8 mouse cellular contexts compared by ENCODE assay signal in the genomic region with DNA sequence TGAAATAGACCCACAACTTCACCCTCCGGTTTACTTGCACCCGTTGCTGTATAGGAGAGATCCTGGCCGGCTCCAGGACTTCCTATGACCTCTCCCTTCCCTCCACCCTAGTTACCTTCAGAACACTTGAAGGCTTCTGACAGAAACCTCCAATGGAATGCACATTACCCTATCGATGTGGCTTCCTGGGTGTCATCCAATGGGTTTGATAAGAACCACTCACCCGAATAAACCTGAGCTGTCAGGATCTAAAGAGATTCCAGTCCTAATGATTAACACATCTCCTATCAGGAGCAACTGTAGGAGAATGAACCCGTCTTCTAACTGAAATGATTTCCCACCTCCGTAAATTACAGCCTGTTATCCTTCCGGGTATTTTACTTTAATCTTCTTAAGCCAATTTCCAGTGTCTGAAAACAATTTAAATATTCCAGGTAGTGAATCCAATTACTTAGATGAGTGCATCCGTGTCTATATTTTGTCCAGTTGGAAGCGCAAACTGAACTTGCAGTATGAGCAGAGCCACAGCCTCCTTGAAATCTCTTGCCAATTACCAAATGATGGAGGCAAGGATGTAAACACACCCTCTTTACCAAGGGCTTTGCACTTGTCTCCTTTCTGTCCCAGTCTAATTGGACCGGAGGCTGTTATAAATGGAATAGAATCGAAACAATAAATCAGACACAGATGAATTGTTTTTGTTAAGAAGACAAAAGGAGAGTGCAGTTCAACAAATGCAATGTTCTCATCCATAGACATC. TPM values are rescaled to one million over a fixed set of nuclear protein-coding genes. Genes with fewer than 3 reads are reported as not detected.
DNase-seq lines count a peak whose midpoint lies in the region; ATAC-seq and TF ChIP-seq lines count a peak whose summit lies in the region.

No protein-coding gene starts in this region.

- H3K27me3 ChIP-seq in lung, embryonic 14.5 days (ENCODE audit: insufficient read depth, low read length): no peaks in the 10 kb centered on the region
- peaks cover 5% of the 10 kb centered on the region for H3K27me3 ChIP-seq in heart, embryonic 16.5 days (ENCODE audit: control insufficient read depth, insufficient read depth, low read length)
- no peaks in the 10 kb centered on the region for H3K27me3 ChIP-seq in limb, embryonic 14.5 days (ENCODE audit: control insufficient read depth, insufficient read depth, low read length)
- H3K27me3 ChIP-seq in small intestine, adult 2 months (ENCODE audit: control insufficient read depth, insufficient read depth, low read length): no peaks in the 10 kb centered on the region
- no peaks in the 10 kb centered on the region for H3K27me3 ChIP-seq in thymus, adult 2 months (ENCODE audit: control insufficient read depth, insufficient read depth, low read length)

- no peaks in the 10 kb centered on the region for H3K36me3 ChIP-seq in lung, embryonic 14.5 days (ENCODE audit: insufficient read depth)
- no peaks in the 10 kb centered on the region for H3K36me3 ChIP-seq in heart, embryonic 16.5 days (ENCODE audit: control insufficient read depth, insufficient read depth)
- no peaks in the 10 kb centered on the region for H3K36me3 ChIP-seq in limb, embryonic 14.5 days (ENCODE audit: control insufficient read depth, insufficient read depth, low read length)
- H3K36me3 ChIP-seq in small intestine, adult 2 months (ENCODE audit: control insufficient read depth, insufficient read depth, low read length): no peaks in the 10 kb centered on the region
- no peaks in the 10 kb centered on the region for H3K36me3 ChIP-seq in thymus, adult 2 months (ENCODE audit: control insufficient read depth, insufficient read depth, low read length)

- no peak for ATAC-seq in lung, embryonic 14.5 days (ENCODE audit: insufficient read depth)
- ATAC-seq in heart, embryonic 16.5 days (replicated peaks; ENCODE audit: extremely low read depth, insufficient read depth, low FRiP score): no peak
- ATAC-seq in limb, embryonic 14.5 days (ENCODE audit: low FRiP score, low read depth): no peak
- no peak for ATAC-seq in megakaryocyte-erythroid progenitor cell, adult 5-6 weeks (replicated peaks; ENCODE audit: low FRiP score, low TSS enrichment, poor library complexity, severe bottlenecking)

- peak overlapping the region; percentile 59 for H3K4me3 ChIP-seq in lung, embryonic 14.5 days (ENCODE audit: low read depth, low read length)
- H3K4me3 ChIP-seq in heart, embryonic 16.5 days (ENCODE audit: low read length): peak overlapping the region; percentile 65
- H3K4me3 ChIP-seq in limb, embryonic 14.5 days (replicated peaks; ENCODE audit: low read length): peak overlapping the region; percentile 75
- peak overlapping the region; percentile 68 for H3K4me3 ChIP-seq in small intestine, adult 2 months (ENCODE audit: low read depth, low read length)
- no peak overlapping the region for H3K4me3 ChIP-seq in thymus, adult 2 months (ENCODE audit: control insufficient read depth, insufficient read depth, low read length)

- no peak for DNase-seq in lung, embryonic 14.5 days
- no peak for DNase-seq in lung, postnatal 36 days
- DNase-seq in limb, embryonic 14.5 days (ENCODE audit: low spot score): no peak
- DNase-seq in thymus, adult 2 months: no peak
- DNase-seq in left cerebral cortex, adult 11 months (ENCODE audit: low spot score): no peak

- peak overlapping the region; percentile 69 for H3K9ac ChIP-seq in lung, embryonic 14.5 days
- H3K9ac ChIP-seq in heart, embryonic 16.5 days (ENCODE audit: low read length): no peak overlapping the region
- peak overlapping the region; percentile 82; the same call in 1 of the 2 replicates for H3K9ac ChIP-seq in limb, embryonic 14.5 days (ENCODE audit: low read depth, low read length, severe bottlenecking)

- WGBS in lung, embryonic 14.5 days: 49% methylated on average over 12 of the region's 12 CpGs
- 56% methylated on average over 12 of the region's 12 CpGs for WGBS in heart, embryonic 16.5 days
- WGBS in limb, embryonic 14.5 days: 63% methylated on average over 12 of the region's 12 CpGs
- 53% methylated on average over 12 of the region's 12 CpGs for WGBS in small intestine, adult 2 months
- WGBS in thymus, adult 2 months: 81% methylated on average over 12 of the region's 12 CpGs

- H3K9me3 ChIP-seq in lung, embryonic 14.5 days (ENCODE audit: low read depth, low read length): no peaks in the 10 kb centered on the region
- no peaks in the 10 kb centered on the region for H3K9me3 ChIP-seq in heart, embryonic 16.5 days (replicated peaks; ENCODE audit: control insufficient read depth, low read length)
- H3K9me3 ChIP-seq in limb, embryonic 14.5 days (ENCODE audit: control insufficient read depth, low read length): no peaks in the 10 kb centered on the region

- H3K4me1 ChIP-seq in lung, embryonic 14.5 days (ENCODE audit: insufficient read depth): no peaks in the 10 kb centered on the region
- peaks cover 3% of the 10 kb centered on the region; the same call in 1 of the 2 replicates for H3K4me1 ChIP-seq in heart, embryonic 16.5 days (ENCODE audit: control insufficient read depth, insufficient read depth, low read length)
- H3K4me1 ChIP-seq in limb, embryonic 14.5 days (ENCODE audit: control insufficient read depth, insufficient read depth, low read length): peaks cover 11% of the 10 kb centered on the region; the same call in 1 of the 2 replicates
- H3K4me1 ChIP-seq in small intestine, adult 2 months (ENCODE audit: control insufficient read depth, insufficient read depth, insufficient read length, low read length): no peaks in the 10 kb centered on the region; the same call in 1 of the 2 replicates
- no peaks in the 10 kb centered on the region for H3K4me1 ChIP-seq in thymus, adult 2 months (replicated peaks; ENCODE audit: control insufficient read depth, insufficient read depth, low read length)

- no peak overlapping the region for H3K27ac ChIP-seq in lung, embryonic 14.5 days (ENCODE audit: low read depth)
- no peak overlapping the region for H3K27ac ChIP-seq in heart, embryonic 16.5 days (ENCODE audit: low read length)
- H3K27ac ChIP-seq in limb, embryonic 14.5 days (replicated peaks; ENCODE audit: low read depth, low read length): no peak overlapping the region
- H3K27ac ChIP-seq in small intestine, adult 2 months (ENCODE audit: insufficient read depth, low read depth, low read length): no peak overlapping the region
- no peak overlapping the region for H3K27ac ChIP-seq in thymus, adult 2 months (ENCODE audit: control insufficient read depth, insufficient read depth, low read length)

- TF ChIP-seq CTCF in lung, embryonic 14.5 days (IDR thresholded peaks at IDR 0.05; ENCODE audit: low read depth): no peak
- no peak for TF ChIP-seq CTCF in small intestine, adult 2 months (IDR thresholded peaks at IDR 0.05; ENCODE audit: extremely low read depth, insufficient read length, insufficient replicate concordance, low read depth, low read length)
- TF ChIP-seq CTCF in thymus, adult 2 months (IDR thresholded peaks at IDR 0.05; ENCODE audit: borderline replicate concordance, control insufficient read depth, extremely low read depth, insufficient read depth, low read length, poor library complexity): no peak

- H3K4me2 ChIP-seq in lung, embryonic 14.5 days: peak overlapping the region; percentile 89
- H3K4me2 ChIP-seq in heart, embryonic 16.5 days (ENCODE audit: low read depth, low read length): peak overlapping the region; percentile 92
- peak overlapping the region; percentile 96 for H3K4me2 ChIP-seq in limb, embryonic 14.5 days (replicated peaks; ENCODE audit: low read depth, low read length, severe bottlenecking)

- no peak for TF ChIP-seq POLR2A in limb, embryonic 14.5 days (IDR thresholded peaks at IDR 0.05; ENCODE audit: borderline replicate concordance, extremely low read depth, insufficient read depth, insufficient read length)
- TF ChIP-seq POLR2A in small intestine, adult 2 months (IDR thresholded peaks at IDR 0.05; ENCODE audit: low read depth, low read length): no peak
- TF ChIP-seq POLR2A in thymus, adult 2 months (IDR thresholded peaks at IDR 0.05; ENCODE audit: control insufficient read depth, extremely low read depth, insufficient read depth, low read length, poor library complexity): no peak

RNA-seq across cellular contexts. Expression of gene Plcb1, which starts 1.6 kb away (rescaled TPM):
- polyA plus RNA-seq in lung, embryonic 14.5 days (2014; fragmentation: Nextera tagmentation; extraction: Ambion mirVana): 21.5 and 26.9 TPM in 2 replicates
- 3.2 and 5.4 TPM in 2 replicates for polyA plus RNA-seq in heart, embryonic 16.5 days (2015; fragmentation: Nextera tagmentation; extraction: Ambion mirVana)
- 2.9 TPM in 2 replicates for polyA plus RNA-seq in limb, embryonic 14.5 days (2012; rRNA removed)
- 12.8 and 13.9 TPM in 2 replicates for polyA plus RNA-seq in limb, embryonic 14.5 days (2014; fragmentation: Nextera tagmentation; extraction: Ambion mirVana)
- 0.98 and 2.1 TPM in 2 replicates for polyA plus RNA-seq in small intestine, adult 2 months (2012; rRNA removed)
- polyA plus RNA-seq in thymus, adult 2 months (2012; rRNA removed): 0.29 and 0.32 TPM in 2 replicates
- total RNA-seq in megakaryocyte-erythroid progenitor cell, adult 5-6 weeks (2014; fragmentation: Nextera tagmentation): not detected in 2 replicates
- 0.89 and 1.2 TPM in 2 replicates for total RNA-seq in megakaryocyte-erythroid progenitor cell, adult 5-6 weeks (2017)
